Mouse (Mus musculus): ENCODE results near the gene Lgmn.

- TF ChIP-seq EP300 (IDR thresholded peaks at IDR 0.05; ENCODE audit: low read depth): no peak
- no peak for TF ChIP-seq CTCF (IDR thresholded peaks at IDR 0.05; ENCODE audit: low read depth)
Observed at GRCm38 (mm10) chr12:102417701-102418100, 21.9 kb downstream of the Lgmn start.
